Mouse (Mus musculus) thymus, postnatal 4 days (tissue): Measurements from ENCODE around the gene Homer2.

Source experiments
- DNase-seq: peaks from one replicate; pipeline ENCODE4 v3.0.0; 2021

Homer2 gene

GRCm38 (mm10) chr7:81697954-81698353, 9.4 kb downstream of the Homer2 start:
- DNase-seq: no peak

DNA sequence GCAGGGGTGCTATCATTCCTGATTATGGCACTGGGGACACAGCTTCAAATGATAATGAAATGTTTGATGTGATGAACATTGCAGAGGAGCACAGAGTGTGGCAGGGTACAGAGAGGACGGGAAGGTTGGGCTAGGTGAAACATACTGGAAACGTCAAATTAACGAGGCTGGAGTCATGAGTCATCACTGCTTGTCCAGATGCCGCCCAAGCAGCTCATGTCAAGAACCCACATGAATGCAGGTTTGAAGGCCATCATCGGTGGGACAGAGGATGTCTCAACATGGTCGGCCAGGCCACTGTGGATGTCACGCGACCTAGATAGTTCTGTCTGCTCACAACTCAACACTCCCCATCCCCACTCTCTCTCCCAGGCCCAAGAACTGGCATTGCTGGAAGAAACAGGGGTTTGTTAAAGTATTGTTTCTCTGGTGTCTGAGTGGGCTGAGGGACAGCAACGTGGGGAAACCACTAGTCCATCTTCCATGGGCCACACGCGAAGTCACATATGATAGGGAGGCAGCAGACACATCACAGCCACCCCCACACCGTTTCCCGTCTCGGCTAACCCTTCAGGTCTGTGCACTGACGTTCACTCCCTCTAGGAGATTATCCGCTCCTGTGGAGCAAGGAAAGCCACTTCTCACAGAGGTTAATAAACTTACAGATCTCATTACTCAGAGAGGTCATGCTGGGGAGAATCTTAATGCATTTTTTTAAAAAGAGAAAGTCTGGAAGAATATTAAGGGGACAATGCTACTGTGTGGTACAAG, 11.4 kb downstream of the Homer2 start:
- no peak for DNase-seq

DNA sequence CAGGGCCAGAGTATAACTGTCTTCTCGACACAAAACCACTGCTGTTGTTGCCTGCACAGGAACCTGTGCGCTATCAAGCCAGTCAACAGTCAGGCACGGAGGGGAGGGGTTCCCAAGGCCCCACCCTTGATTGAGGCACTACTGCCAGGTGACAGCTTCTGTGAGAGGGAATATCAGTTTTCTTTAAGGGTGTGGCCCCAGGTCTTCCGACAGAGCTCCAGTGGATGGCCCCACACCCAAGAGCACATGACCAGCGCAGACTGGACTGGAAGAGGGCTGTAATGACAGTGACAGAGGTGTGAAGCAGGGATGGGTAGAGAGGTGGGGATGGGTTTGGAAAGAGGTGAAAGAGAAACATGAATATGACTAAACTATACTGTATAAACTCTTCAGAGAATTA, 16.3 kb downstream of the Homer2 start:
- no peak for DNase-seq

GRCm38 (mm10) chr7:81689116-81689681, 18.1 kb downstream of the Homer2 start:
- DNase-seq: no peak

DNA sequence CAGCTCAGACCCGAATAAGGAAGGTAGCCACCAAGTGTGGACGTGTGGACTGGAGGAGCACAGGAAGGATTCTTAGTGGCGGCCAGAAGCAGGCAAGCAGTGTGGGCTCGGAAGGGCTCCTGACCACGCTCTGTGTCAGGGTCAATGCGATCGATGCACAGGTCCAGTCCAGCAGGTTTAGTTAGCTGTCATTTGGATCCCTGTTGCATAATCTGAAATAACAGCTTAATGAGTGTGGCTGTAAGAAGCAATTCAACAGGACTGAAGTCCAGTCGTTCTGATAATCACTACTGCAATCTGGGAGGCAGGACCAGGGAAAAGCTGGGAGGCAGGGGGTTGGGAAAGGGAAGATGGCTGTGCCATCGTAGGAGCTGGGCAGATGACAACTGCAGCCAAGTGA, 18.9 kb downstream of the Homer2 start:
- DNase-seq: no peak

DNA sequence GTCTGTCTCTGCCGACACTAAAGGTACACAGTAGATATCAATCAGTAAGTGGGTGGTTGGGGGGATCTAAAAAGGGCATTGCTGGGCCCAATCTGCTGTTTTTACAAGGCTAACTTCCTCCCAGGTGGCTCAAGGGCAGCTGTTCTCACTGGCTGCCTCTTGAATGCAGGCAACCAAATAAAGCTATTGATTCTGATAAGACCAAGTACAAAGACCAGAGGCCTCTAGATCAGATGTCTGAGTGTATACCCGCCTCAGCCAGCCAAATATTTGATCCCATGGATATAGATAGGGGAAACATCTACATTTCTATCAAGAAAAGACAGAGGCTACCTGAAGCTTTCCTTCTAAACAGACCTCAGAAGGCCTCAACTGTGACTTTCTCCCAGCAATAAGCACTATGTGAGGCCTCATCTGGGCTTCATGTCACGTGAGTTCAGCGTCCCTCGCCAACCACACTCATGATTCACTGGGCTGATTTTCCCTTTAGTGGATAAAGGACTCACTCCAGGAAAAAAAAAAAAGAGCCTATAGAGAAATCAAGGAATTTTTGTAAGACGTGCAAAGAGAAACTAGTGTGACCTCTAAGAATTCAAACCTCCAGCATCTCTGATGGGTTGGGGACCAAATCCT, 19.5 kb downstream of the Homer2 start:
- no peak for DNase-seq

DNA sequence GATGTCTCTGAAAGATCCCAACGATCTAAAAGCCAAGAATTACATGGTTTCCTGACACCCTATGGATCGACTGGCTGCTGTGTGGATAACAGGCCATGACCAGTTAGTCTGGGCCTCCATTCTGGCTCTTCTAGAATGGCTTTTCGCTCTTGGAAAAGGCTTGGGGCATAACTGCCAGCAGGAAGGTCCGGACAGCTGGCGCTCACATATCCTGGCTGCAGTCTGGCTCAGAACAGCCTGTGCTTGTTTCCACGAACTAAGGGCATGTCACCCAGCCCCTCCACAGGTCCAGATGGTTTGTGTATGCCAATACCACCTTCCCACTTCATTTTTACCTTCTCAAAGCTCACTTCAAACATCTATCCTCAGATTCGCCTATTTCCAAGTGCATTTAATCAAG, 22.0 kb downstream of the Homer2 start:
- DNase-seq: no peak

DNA sequence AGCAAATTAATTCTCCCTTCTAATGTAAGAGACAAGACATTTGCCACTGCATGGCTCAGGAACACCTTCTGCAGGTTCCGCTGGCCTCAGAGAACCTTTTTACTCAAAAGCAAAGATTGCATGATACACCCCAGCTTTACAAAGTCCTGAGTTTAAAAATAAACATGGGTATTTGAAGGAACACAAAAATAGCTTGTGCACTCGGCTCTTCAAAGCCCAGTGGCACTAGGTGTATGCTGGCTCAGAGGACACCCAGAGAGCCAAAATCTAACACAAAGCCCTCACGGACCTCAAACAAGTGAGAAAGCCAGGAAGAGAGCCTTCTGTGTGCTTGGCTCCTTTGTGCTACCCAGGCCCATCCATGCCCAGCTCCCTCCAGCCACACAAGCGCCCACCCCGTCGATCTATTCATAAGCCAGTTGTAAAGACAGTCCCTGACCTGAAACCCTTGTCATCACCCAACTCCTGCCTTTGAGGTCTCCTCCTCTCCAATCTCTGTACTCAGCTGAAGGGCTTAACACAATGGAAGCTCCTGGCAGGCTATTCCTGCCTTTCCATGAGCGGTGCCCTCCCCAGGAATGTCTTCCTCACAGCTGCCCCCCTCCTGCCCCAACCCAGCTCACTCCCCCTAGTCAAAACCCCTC, 23.4 kb downstream of the Homer2 start:
- no peak for DNase-seq

DNA sequence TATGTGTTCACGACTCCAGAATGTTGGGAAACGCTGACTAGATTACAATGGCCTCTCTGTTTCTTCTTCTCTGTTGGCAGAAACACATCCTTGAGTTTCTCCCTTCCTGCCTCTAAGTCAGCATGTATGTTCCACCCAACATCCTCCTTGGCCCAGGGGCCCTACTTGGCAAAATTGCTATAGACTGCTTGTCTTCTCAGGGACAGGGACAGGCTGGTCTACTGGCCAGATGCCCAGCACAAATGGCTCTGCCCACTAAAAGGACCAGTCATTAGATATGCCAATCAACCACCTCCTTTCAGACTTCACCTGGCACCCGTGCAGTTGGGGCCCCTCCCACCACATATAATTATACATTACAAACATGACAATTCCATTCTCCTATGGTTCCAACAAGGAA, 25.9 kb downstream of the Homer2 start:
- DNase-seq: no peak

DNA sequence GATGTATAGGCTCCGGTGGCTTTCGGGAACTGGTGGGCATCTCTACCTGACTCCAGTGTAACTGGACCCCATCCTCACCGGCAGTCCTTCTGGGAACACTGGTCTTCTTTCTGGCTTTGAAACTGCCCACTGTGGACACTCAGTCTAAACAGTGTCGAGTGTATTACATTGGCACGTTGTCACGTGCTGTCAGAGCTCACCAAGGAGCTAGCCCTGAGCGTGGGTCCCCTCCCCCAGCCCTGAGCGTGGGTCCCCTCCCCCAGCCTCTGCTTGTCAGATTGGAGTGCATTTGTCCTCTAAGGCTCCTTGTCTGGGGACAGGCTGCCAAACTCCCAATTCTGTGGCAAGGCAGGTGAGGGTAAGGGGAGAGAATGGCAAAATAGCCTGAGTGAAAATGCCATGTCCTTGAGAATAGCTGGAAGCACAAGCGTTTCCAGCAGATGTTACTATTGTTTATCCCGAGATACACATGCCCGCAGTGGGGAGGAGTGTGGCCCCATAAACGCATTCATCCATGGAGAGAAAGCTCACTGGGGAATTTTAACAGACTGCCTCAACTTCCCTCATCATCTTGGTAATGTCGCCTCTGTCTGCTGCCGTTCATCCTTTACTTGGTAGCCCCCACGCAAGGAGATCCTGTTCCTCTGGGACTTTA, 33.8 kb downstream of the Homer2 start:
- no peak for DNase-seq

GRCm38 (mm10) chr7:81672735-81673291, 34.5 kb downstream of the Homer2 start:
- DNase-seq: no peak

DNA sequence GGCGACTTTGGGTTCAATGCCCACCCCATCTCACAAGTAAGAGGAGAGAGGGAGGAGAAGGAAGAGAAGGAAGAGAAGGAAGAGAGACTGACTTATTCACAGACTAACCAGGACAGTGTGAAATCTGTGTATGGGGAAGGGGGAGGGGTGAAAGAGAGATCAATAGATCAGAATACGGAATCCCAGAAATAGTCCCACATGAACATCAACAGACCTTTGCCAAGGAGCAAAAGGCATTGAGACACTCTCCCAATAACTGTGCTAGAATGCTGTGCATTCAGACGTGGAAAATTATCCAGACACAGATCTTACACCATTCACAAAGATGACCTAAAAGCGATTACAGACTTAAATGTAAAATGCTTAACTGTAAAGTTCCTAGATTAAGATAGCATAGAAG, 40.2 kb downstream of the Homer2 start:
- DNase-seq: no peak

- no peak for DNase-seq
Observed at GRCm38 (mm10) chr7:81666585-81666984, 40.7 kb downstream of the Homer2 start.

DNA sequence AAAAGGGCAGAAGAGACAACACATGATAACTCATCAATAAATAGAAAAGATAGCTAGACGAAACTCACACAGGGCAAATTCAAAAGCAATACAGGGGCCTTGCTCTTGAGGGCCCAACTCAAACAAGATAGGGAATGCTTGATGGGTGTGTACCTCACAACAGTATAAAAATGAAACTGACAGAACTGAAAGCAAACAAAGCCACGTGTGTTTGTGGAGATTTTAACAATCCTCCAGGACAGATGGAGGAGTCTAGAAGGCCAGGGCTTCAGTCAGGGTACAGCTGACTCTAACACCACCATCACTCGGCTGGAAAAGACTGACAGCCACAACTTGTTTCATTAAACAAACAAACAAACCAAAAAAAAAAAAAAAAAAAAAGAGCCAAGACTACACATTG, 44.3 kb downstream of the Homer2 start:
- no peak for DNase-seq

GRCm38 (mm10) chr7:81657631-81658347, 49.5 kb downstream of the Homer2 start:
- no peak for DNase-seq

DNA sequence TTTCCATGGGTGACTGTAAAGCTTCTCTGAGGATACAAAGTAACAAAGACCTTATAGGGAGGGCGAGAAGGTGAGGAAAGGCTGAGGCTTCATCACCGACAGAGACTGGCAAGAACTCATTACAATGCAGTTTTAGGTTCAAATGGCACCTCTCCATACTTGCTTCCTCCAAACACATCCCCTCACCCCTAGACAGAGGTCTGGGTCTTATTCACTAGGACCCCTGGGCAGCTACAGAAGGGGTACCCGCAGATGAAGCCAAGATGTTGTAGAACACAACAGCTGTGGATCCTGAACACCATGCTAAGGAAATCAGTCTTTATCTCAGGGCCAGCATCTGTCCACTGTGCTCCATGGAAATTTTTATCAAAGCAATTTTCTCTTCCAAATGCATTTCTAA, 50.3 kb downstream of the Homer2 start:
- no peak for DNase-seq

DNA sequence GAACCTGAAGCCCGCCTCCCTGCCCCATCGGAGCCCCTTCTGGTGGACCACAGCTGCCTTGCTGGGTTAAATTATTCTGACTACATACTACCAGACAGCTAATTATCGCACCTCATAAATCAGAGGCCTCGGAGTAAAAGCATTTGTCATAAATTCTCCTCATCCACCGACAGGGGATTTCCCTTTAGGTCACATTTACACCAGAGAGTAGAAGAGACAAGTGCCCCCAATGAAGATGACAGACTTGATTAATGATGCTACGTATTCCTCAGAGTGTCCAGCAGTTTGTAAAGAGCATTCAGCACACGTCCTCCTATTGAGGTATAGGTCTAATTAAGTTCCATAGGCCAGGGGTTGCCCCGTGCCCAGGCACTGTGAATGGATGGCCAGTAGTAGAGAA, 50.7 kb downstream of the Homer2 start:
- no peak for DNase-seq

- no peak for DNase-seq
Observed at GRCm38 (mm10) chr7:81654946-81655718, 52.2 kb downstream of the Homer2 start.

GRCm38 (mm10) chr7:81653988-81654387, 53.3 kb downstream of the Homer2 start:
- no peak for DNase-seq

DNA sequence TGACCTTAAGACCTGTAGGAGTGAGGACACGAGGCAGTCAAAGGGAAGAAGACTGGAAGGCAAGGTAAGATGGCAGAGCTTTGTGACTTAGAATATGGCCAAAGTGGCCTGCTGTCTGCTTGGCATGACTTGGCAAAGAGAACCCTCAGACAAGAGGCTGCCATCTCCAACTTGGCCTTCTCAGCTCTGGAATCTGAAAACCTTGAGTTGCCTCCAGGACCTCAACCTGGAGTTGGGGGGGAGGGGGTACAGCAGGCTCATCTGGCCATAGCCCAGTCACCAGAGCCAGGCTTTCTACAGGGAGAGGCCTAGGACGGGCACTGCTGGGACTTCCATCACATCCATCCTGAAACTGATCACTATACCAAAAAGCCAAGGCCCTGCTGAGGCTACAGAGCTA, 55.0 kb downstream of the Homer2 start:
- no peak for DNase-seq

GRCm38 (mm10) chr7:81651284-81651683, 56.0 kb downstream of the Homer2 start:
- no peak for DNase-seq

GRCm38 (mm10) chr7:81649270-81649669, 58.1 kb downstream of the Homer2 start:
- no peak for DNase-seq
